19 mouse cellular contexts compared by ENCODE assay signal in the genomic region with DNA sequence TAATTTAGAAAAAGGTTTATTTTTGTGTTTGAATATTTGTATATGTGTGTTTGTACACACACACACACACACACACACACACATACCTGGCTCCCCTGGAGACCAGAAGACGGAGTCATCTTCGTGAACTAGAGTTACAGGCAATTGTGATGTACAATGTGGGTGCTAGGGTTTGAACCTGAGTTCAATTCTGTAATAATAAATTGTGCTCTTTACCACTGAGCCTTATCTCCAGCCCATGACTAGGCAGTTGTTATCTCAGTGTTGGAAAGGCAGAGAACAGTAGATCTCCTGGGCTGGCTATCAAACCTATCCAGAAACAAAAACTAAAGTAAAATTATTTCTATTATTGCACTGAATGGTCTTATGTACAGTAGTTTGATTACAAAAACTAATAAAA. TPM values are rescaled to one million over a fixed set of nuclear protein-coding genes. Genes with fewer than 3 reads are reported as not detected.
DNase-seq lines count a peak whose midpoint lies in the region; ATAC-seq and TF ChIP-seq lines count a peak whose summit lies in the region.
"Had no signal": no experiment of that assay in that cellular context is flagged by ENCODE, and none has a peak within 500 bp of the region (broad histone marks: within the 10 kb centered on the region; RNA-seq: fewer than 3 reads in every experiment).

No protein-coding gene starts in this region.

- no peak overlapping the region for H3K4me3 ChIP-seq in hindbrain, embryonic 15.5 days
- no peak overlapping the region for H3K4me3 ChIP-seq in hindbrain, embryonic 16.5 days (ENCODE audit: low read length)
- no peak overlapping the region; the same call in 1 of the 2 replicates for H3K4me3 ChIP-seq in G1E (ENCODE audit: low read depth, low read length)
- H3K4me3 ChIP-seq in liver, embryonic 11.5 days (ENCODE audit: low read depth, low read length), result peak overlapping the region; percentile 18; the same call in 1 of the 2 replicates
- H3K4me3 ChIP-seq: heart, embryonic 15.5 days had no signal

- H3K4me2 ChIP-seq in hindbrain, embryonic 15.5 days, result no peak overlapping the region
- no peak overlapping the region; the same call in 1 of the 2 replicates for H3K4me2 ChIP-seq in hindbrain, embryonic 16.5 days (ENCODE audit: low read length)
- H3K4me2 ChIP-seq in liver, embryonic 11.5 days, result peak overlapping the region; percentile 55
- H3K4me2 ChIP-seq: heart, embryonic 15.5 days; limb, embryonic 15.5 days had no signal

- no peak for DNase-seq in G1E (ENCODE audit: low spot score)
- no peak for DNase-seq in liver, embryonic 11.5 days (ENCODE audit: low spot score)
- DNase-seq in kidney, adult 11 months, result no peak
- DNase-seq in layer of hippocampus, postnatal 25 days (ENCODE audit: extremely low spot score in 1 of 2, low spot score in 1 of 2), result no peak
- DNase-seq: cerebellum, adult 11-12 months; cerebellum, postnatal 25 days; embryo, embryonic 11 days; heart, postnatal 4 days; retina, postnatal 1 day had no signal

- peaks cover 7% of the 10 kb centered on the region for H3K36me3 ChIP-seq in hindbrain, embryonic 15.5 days
- peaks cover 2% of the 10 kb centered on the region; the same call in 1 of the 2 replicates for H3K36me3 ChIP-seq in hindbrain, embryonic 16.5 days (ENCODE audit: control insufficient read depth, insufficient read depth, low read length)
- peaks cover 12% of the 10 kb centered on the region for H3K36me3 ChIP-seq in G1E (replicated peaks)
- H3K36me3 ChIP-seq in liver, embryonic 11.5 days (ENCODE audit: control insufficient read depth, insufficient read depth, low read length), result no peaks in the 10 kb centered on the region; the same call in 1 of the 2 replicates

- 0 out of 2 replicates have a peak overlapping the region, but pooled peaks have one; percentile 55 for H3K27ac ChIP-seq in hindbrain, embryonic 15.5 days (replicated peaks)
- H3K27ac ChIP-seq in hindbrain, embryonic 16.5 days (ENCODE audit: low read depth, low read length), result no peak overlapping the region
- H3K27ac ChIP-seq in liver, embryonic 11.5 days (ENCODE audit: low read depth, low read length), result peak overlapping the region; percentile 78
- H3K27ac ChIP-seq: heart, embryonic 15.5 days; hindbrain, postnatal 0 days; kidney, postnatal 0 days; limb, embryonic 15.5 days had no signal

- H3K4me1 ChIP-seq in hindbrain, embryonic 15.5 days (replicated peaks), result peaks cover 20% of the 10 kb centered on the region
- peaks cover 5% of the 10 kb centered on the region for H3K4me1 ChIP-seq in hindbrain, embryonic 16.5 days (ENCODE audit: control insufficient read depth, insufficient read depth, low read depth, low read length)
- peaks cover 27% of the 10 kb centered on the region for H3K4me1 ChIP-seq in G1E (ENCODE audit: insufficient read depth, low read depth, low read length)
- H3K4me1 ChIP-seq in liver, embryonic 11.5 days (replicated peaks; ENCODE audit: control insufficient read depth, insufficient read depth, low read length), result peaks cover 9% of the 10 kb centered on the region
- H3K4me1 ChIP-seq: limb, embryonic 15.5 days had no signal

- H3K27me3 ChIP-seq in hindbrain, embryonic 15.5 days, result no peaks in the 10 kb centered on the region
- H3K27me3 ChIP-seq in hindbrain, embryonic 16.5 days (replicated peaks; ENCODE audit: control insufficient read depth, insufficient read depth, low read length), result no peaks in the 10 kb centered on the region
- no peaks in the 10 kb centered on the region for H3K27me3 ChIP-seq in G1E (ENCODE audit: insufficient read depth, low read length)
- no peaks in the 10 kb centered on the region for H3K27me3 ChIP-seq in liver, embryonic 11.5 days (replicated peaks; ENCODE audit: control insufficient read depth, insufficient read depth, low read length)
- H3K27me3 ChIP-seq: heart, embryonic 15.5 days; limb, embryonic 15.5 days had no signal

- ATAC-seq in hindbrain, embryonic 15.5 days (ENCODE audit: low FRiP score, low read depth), result no peak
- ATAC-seq in hindbrain, embryonic 16.5 days, result no peak
- peak; percentile 69 for ATAC-seq in G1E (ENCODE audit: extremely low read depth, insufficient number of reproducible peaks, low FRiP score, poor library complexity, severe bottlenecking)
- ATAC-seq in liver, embryonic 11.5 days (replicated peaks; ENCODE audit: low FRiP score), result peak; percentile 56
- ATAC-seq in megakaryocyte progenitor cell, adult 5-6 weeks (replicated peaks; ENCODE audit: poor library complexity), result peak; percentile 42
- ATAC-seq in megakaryocyte, adult 5-6 weeks (ENCODE audit: poor library complexity, severe bottlenecking), result no peak
- ATAC-seq: hindbrain, postnatal 0 days; intestine, postnatal 0 days; lung, postnatal 0 days had no signal

- no peaks in the 10 kb centered on the region for H3K9me3 ChIP-seq in hindbrain, embryonic 15.5 days
- H3K9me3 ChIP-seq in hindbrain, embryonic 16.5 days (ENCODE audit: control insufficient read depth, low read length), result no peaks in the 10 kb centered on the region
- no peaks in the 10 kb centered on the region for H3K9me3 ChIP-seq in G1E (replicated peaks)
- H3K9me3 ChIP-seq in liver, embryonic 11.5 days (ENCODE audit: control insufficient read depth, low read length), result no peaks in the 10 kb centered on the region
- H3K9me3 ChIP-seq: heart, embryonic 15.5 days; limb, embryonic 15.5 days had no signal

- no peak overlapping the region for H3K9ac ChIP-seq in hindbrain, embryonic 15.5 days
- no peak overlapping the region for H3K9ac ChIP-seq in hindbrain, embryonic 16.5 days (ENCODE audit: low read depth, low read length)
- H3K9ac ChIP-seq in liver, embryonic 11.5 days (ENCODE audit: low read depth, low read length), result 0 out of 2 replicates have a peak overlapping the region, but pooled peaks have one; percentile 20
- H3K9ac ChIP-seq: heart, embryonic 15.5 days; limb, embryonic 15.5 days had no signal

- 93% methylated on average over 2 of the region's 2 CpGs for WGBS in hindbrain, embryonic 15.5 days
- 94% methylated on average over 2 of the region's 2 CpGs for WGBS in hindbrain, embryonic 16.5 days
- 95% methylated on average over 2 of the region's 2 CpGs for WGBS in liver, embryonic 11.5 days

- TF ChIP-seq CTCF in G1E (IDR thresholded peaks at IDR 0.05; ENCODE audit: low read depth, low read length), result no peak

RNA-seq across cellular contexts. Expression of a gene that starts 1.2 kb away (rescaled TPM):
- 46.0 and 49.5 TPM in 2 replicates for polyA plus RNA-seq in hindbrain, embryonic 15.5 days (2015; fragmentation: Nextera tagmentation; extraction: Ambion mirVana)
- 41.6 and 45.4 TPM in 2 replicates for polyA plus RNA-seq in hindbrain, embryonic 16.5 days (2015; fragmentation: Nextera tagmentation; extraction: Ambion mirVana)
- 71.6 and 74.2 TPM in 2 replicates for total RNA-seq in G1E (2014; fragmentation: Nextera tagmentation)
- 95.9 and 98.6 TPM in 2 replicates for total RNA-seq in G1E (2017)
- 10.4 and 16.5 TPM in 2 replicates for polyA plus RNA-seq in G1E (2012)
- polyA plus RNA-seq in liver, embryonic 11.5 days (2014; fragmentation: Nextera tagmentation; extraction: Ambion mirVana), result 44.7 and 52.2 TPM in 2 replicates
- 49.6 and 50.3 TPM in 2 replicates for total RNA-seq in megakaryocyte progenitor cell, adult 5-6 weeks (2015)
- total RNA-seq in megakaryocyte progenitor cell, adult 5-6 weeks (2017), result 40.3 and 40.8 TPM in 2 replicates
- 36.2 and 42.1 TPM in 2 replicates for total RNA-seq in megakaryocyte, adult 5-6 weeks (2015)
- total RNA-seq in megakaryocyte, adult 5-6 weeks (2017), result 29.9 TPM in 2 replicates
- 10 to 100 TPM; 39.1 to 48.8 TPM for total RNA-seq in layer of hippocampus, postnatal 25 days (2021)

RNA-seq across cellular contexts. Expression of a gene that starts 22.5 kb away (rescaled TPM):
- polyA plus RNA-seq in hindbrain, embryonic 15.5 days (2015; fragmentation: Nextera tagmentation; extraction: Ambion mirVana), result 41.6 and 45.9 TPM in 2 replicates
- polyA plus RNA-seq in hindbrain, embryonic 16.5 days (2015; fragmentation: Nextera tagmentation; extraction: Ambion mirVana), result 40.6 and 49.0 TPM in 2 replicates
- total RNA-seq in G1E (2014; fragmentation: Nextera tagmentation), result 7.8 TPM in 2 replicates
- total RNA-seq in G1E (2017), result 2.3 and 2.8 TPM in 2 replicates
- polyA plus RNA-seq in G1E (2012), result 4.7 and 5.2 TPM in 2 replicates
- 9.8 and 11.6 TPM in 2 replicates for polyA plus RNA-seq in liver, embryonic 11.5 days (2014; fragmentation: Nextera tagmentation; extraction: Ambion mirVana)
- total RNA-seq in megakaryocyte progenitor cell, adult 5-6 weeks (2015), result 0.07 and 0.62 TPM in 2 replicates
- total RNA-seq in megakaryocyte progenitor cell, adult 5-6 weeks (2017), result 0.42 and 0.88 TPM in 2 replicates
- total RNA-seq in megakaryocyte, adult 5-6 weeks (2015), result 0.51 TPM in 1 of 2 replicates, not detected in the other
- 0.07 and 0.37 TPM in 2 replicates for total RNA-seq in megakaryocyte, adult 5-6 weeks (2017)
- 10 to 100 TPM; 44.9 to 48.8 TPM for total RNA-seq in layer of hippocampus, postnatal 25 days (2021)

RNA-seq across cellular contexts. Expression of a gene that starts 26.8 kb away (rescaled TPM):
- polyA plus RNA-seq in hindbrain, embryonic 15.5 days (2015; fragmentation: Nextera tagmentation; extraction: Ambion mirVana), result 54.5 and 59.0 TPM in 2 replicates
- 55.5 and 59.0 TPM in 2 replicates for polyA plus RNA-seq in hindbrain, embryonic 16.5 days (2015; fragmentation: Nextera tagmentation; extraction: Ambion mirVana)
- total RNA-seq in G1E (2014; fragmentation: Nextera tagmentation), result 31.2 and 33.2 TPM in 2 replicates
- total RNA-seq in G1E (2017), result 13.8 and 14.9 TPM in 2 replicates
- polyA plus RNA-seq in G1E (2012), result 0.62 and 0.91 TPM in 2 replicates
- polyA plus RNA-seq in liver, embryonic 11.5 days (2014; fragmentation: Nextera tagmentation; extraction: Ambion mirVana), result 9.8 and 10.6 TPM in 2 replicates
- 6.5 and 8.1 TPM in 2 replicates for total RNA-seq in megakaryocyte progenitor cell, adult 5-6 weeks (2015)
- 3.7 and 5.0 TPM in 2 replicates for total RNA-seq in megakaryocyte progenitor cell, adult 5-6 weeks (2017)
- total RNA-seq in megakaryocyte, adult 5-6 weeks (2015), result 5.3 and 7.8 TPM in 2 replicates
- 3.6 and 4.6 TPM in 2 replicates for total RNA-seq in megakaryocyte, adult 5-6 weeks (2017)
- total RNA-seq in layer of hippocampus, postnatal 25 days (2021), result 10 to 100 TPM; 36.0 to 38.2 TPM

RNA-seq across cellular contexts. Expression of a gene that starts 27.2 kb away (rescaled TPM):
- polyA plus RNA-seq in hindbrain, embryonic 15.5 days (2015; fragmentation: Nextera tagmentation; extraction: Ambion mirVana), result 52.2 and 54.0 TPM in 2 replicates
- 46.9 and 54.1 TPM in 2 replicates for polyA plus RNA-seq in hindbrain, embryonic 16.5 days (2015; fragmentation: Nextera tagmentation; extraction: Ambion mirVana)
- total RNA-seq in G1E (2014; fragmentation: Nextera tagmentation) (42.4 and 49.2 TPM in 2 replicates), G1E (2017) (42.9 and 43.0 TPM in 2 replicates)
- 33.1 and 37.2 TPM in 2 replicates for polyA plus RNA-seq in G1E (2012)
- polyA plus RNA-seq in liver, embryonic 11.5 days (2014; fragmentation: Nextera tagmentation; extraction: Ambion mirVana), result 35.7 and 44.6 TPM in 2 replicates
- 34.0 and 35.8 TPM in 2 replicates for total RNA-seq in megakaryocyte progenitor cell, adult 5-6 weeks (2015)
- total RNA-seq in megakaryocyte progenitor cell, adult 5-6 weeks (2017), result 41.2 and 43.0 TPM in 2 replicates
- 29.9 and 33.1 TPM in 2 replicates for total RNA-seq in megakaryocyte, adult 5-6 weeks (2015)
- total RNA-seq in megakaryocyte, adult 5-6 weeks (2017), result 37.7 and 41.4 TPM in 2 replicates
- 10 to 100 TPM; 57.1 to 57.5 TPM for total RNA-seq in layer of hippocampus, postnatal 25 days (2021)

RNA-seq across cellular contexts. Expression of a gene that starts 48.5 kb away (rescaled TPM):
- 36.4 and 38.7 TPM in 2 replicates for polyA plus RNA-seq in hindbrain, embryonic 15.5 days (2015; fragmentation: Nextera tagmentation; extraction: Ambion mirVana)
- 31.0 and 32.9 TPM in 2 replicates for polyA plus RNA-seq in hindbrain, embryonic 16.5 days (2015; fragmentation: Nextera tagmentation; extraction: Ambion mirVana)
- total RNA-seq in G1E (2014; fragmentation: Nextera tagmentation) (222 and 247 TPM in 2 replicates), G1E (2017) (57.6 and 78.7 TPM in 2 replicates)
- 16.0 and 22.6 TPM in 2 replicates for polyA plus RNA-seq in G1E (2012)
- polyA plus RNA-seq in liver, embryonic 11.5 days (2014; fragmentation: Nextera tagmentation; extraction: Ambion mirVana), result 34.5 and 38.0 TPM in 2 replicates
- 78.7 and 79.5 TPM in 2 replicates for total RNA-seq in megakaryocyte progenitor cell, adult 5-6 weeks (2015)
- 43.7 and 57.7 TPM in 2 replicates for total RNA-seq in megakaryocyte progenitor cell, adult 5-6 weeks (2017)
- 73.1 and 77.7 TPM in 2 replicates for total RNA-seq in megakaryocyte, adult 5-6 weeks (2015)
- total RNA-seq in megakaryocyte, adult 5-6 weeks (2017), result 36.9 and 47.6 TPM in 2 replicates
- 100 to 1,000 TPM; 104 to 123 TPM for total RNA-seq in layer of hippocampus, postnatal 25 days (2021)

Comparison
In these comparisons a context has a peak if more than half of its experiments do, and no peak if none do; other contexts are left out.
1. ATAC-seq: peak in G1E (single experiment), liver, embryonic 11.5 days (single experiment) and megakaryocyte progenitor cell, adult 5-6 weeks (single experiment); none in hindbrain, embryonic 15.5 days (single experiment), hindbrain, embryonic 16.5 days (single experiment) and megakaryocyte, adult 5-6 weeks (single experiment).
2. RNA of a gene that starts 22.5 kb away (total RNA-seq): 44.9 to 48.8 TPM in layer of hippocampus, postnatal 25 days; 2.3 to 7.8 TPM in G1E, 0.07 to 0.88 TPM in megakaryocyte progenitor cell, adult 5-6 weeks and 0.07 to 0.51 TPM in megakaryocyte, adult 5-6 weeks; every median in the first group is over 4 times any median in the second.